ENCODE assay signal across 19 mouse cellular contexts in genomic region chr14:55819845-55820405, GRCm38 (mm10). TPM values are rescaled to one million over a fixed set of nuclear protein-coding genes. Genes with fewer than 3 reads are reported as not detected.
DNase-seq lines count a peak whose midpoint lies in the region.
"Had no signal": no experiment of that assay in that cellular context is flagged by ENCODE, and none has a peak within 500 bp of the region (broad histone marks: within the 10 kb centered on the region; RNA-seq: fewer than 3 reads in every experiment).

No protein-coding gene starts in this region.

- 0 out of 2 replicates have a peak, but pooled peaks cover 2% of the 10 kb centered on the region for H3K36me3 ChIP-seq in heart, embryonic 10.5 days
- H3K36me3 ChIP-seq: embryonic facial prominence, embryonic 12.5 days; forebrain, embryonic 15.5 days; hindbrain, embryonic 10.5 days; limb, embryonic 13.5 days; liver, embryonic 15.5 days; midbrain, embryonic 12.5 days; neural tube, embryonic 13.5 days had no signal

- 71% methylated on average over 7 of the region's 7 CpGs for WGBS in heart, embryonic 10.5 days

- no peaks in the 10 kb centered on the region for H3K27me3 ChIP-seq in heart, embryonic 10.5 days (ENCODE audit: insufficient read depth, poor library complexity, severe bottlenecking)
- H3K27me3 ChIP-seq: embryonic facial prominence, embryonic 12.5 days; forebrain, embryonic 15.5 days; limb, embryonic 13.5 days had no signal

- no peak overlapping the region for H3K4me3 ChIP-seq in heart, embryonic 10.5 days
- H3K4me3 ChIP-seq: embryonic facial prominence, embryonic 12.5 days; forebrain, embryonic 15.5 days; hindbrain, embryonic 10.5 days; limb, embryonic 13.5 days; liver, embryonic 15.5 days; midbrain, embryonic 12.5 days; neural tube, embryonic 13.5 days had no signal

- no peak overlapping the region for H3K27ac ChIP-seq in heart, embryonic 10.5 days
- H3K27ac ChIP-seq: embryonic facial prominence, embryonic 12.5 days; forebrain, embryonic 15.5 days; hindbrain, embryonic 10.5 days; limb, embryonic 13.5 days; liver, embryonic 15.5 days; midbrain, embryonic 12.5 days; neural tube, embryonic 13.5 days had no signal

- peaks cover 17% of the 10 kb centered on the region for H3K4me1 ChIP-seq in heart, embryonic 10.5 days

- peak; percentile 84 for DNase-seq in heart, adult 11 months
- DNase-seq in heart, embryonic 10.5 days (ENCODE audit: low spot score): no peak
- DNase-seq in kidney, postnatal 25 days: peak; percentile 0 to 23
- no peak for DNase-seq in kidney, adult 8-10 months
- DNase-seq in thymus, postnatal 4 days: peak; percentile 2
- DNase-seq in thymus, postnatal 25 days: no peak
- peak; percentile 10 to 46 for DNase-seq in urinary bladder, postnatal 4 days (ENCODE audit: low spot score in 2 of 2)
- DNase-seq: adrenal gland, postnatal 36 days; B cell, adult 2 months; kidney, adult 9 months; right cerebral cortex, postnatal 14 days had no signal

- no peaks in the 10 kb centered on the region for H3K9me3 ChIP-seq in heart, embryonic 10.5 days
- H3K9me3 ChIP-seq: embryonic facial prominence, embryonic 12.5 days; forebrain, embryonic 15.5 days; hindbrain, embryonic 10.5 days; limb, embryonic 13.5 days; liver, embryonic 15.5 days; midbrain, embryonic 12.5 days; neural tube, embryonic 13.5 days had no signal

RNA-seq across cellular contexts. Expression of gene Nfatc4, which starts 3.0 kb away (rescaled TPM):
- polyA plus RNA-seq in heart, embryonic 10.5 days (2016; fragmentation: Nextera tagmentation; extraction: Ambion mirVana): 15.4 and 35.8 TPM in 2 replicates
- polyA plus RNA-seq: activated CD4-positive, CD25-positive, alpha-beta regulatory T cell, adult 4 months had no signal

RNA-seq across cellular contexts. Expression of gene Ripk3, which starts 31.3 kb away (rescaled TPM):
- polyA plus RNA-seq in heart, embryonic 10.5 days (2016; fragmentation: Nextera tagmentation; extraction: Ambion mirVana): 20.0 and 32.0 TPM in 2 replicates

RNA-seq across cellular contexts. Expression of gene Nynrin, which starts 33.9 kb away (rescaled TPM):
- 27.1 and 32.7 TPM in 2 replicates for polyA plus RNA-seq in heart, embryonic 10.5 days (2016; fragmentation: Nextera tagmentation; extraction: Ambion mirVana)

RNA-seq across cellular contexts. Expression of gene Adcy4, which starts 36.0 kb away (rescaled TPM):
- 14.5 and 18.1 TPM in 2 replicates for polyA plus RNA-seq in heart, embryonic 10.5 days (2016; fragmentation: Nextera tagmentation; extraction: Ambion mirVana)

RNA-seq across cellular contexts. Expression of gene Ltb4r1, which starts 54.2 kb away (rescaled TPM):
- 0.53 and 0.79 TPM in 2 replicates for polyA plus RNA-seq in heart, embryonic 10.5 days (2016; fragmentation: Nextera tagmentation; extraction: Ambion mirVana)
- polyA plus RNA-seq: forebrain, embryonic 15.5 days had no signal

Comparison
In these comparisons a context has a peak if more than half of its experiments do, and no peak if none do; other contexts are left out.
1. DNase-seq: peak in heart, adult 11 months (single experiment), kidney, postnatal 25 days (2 of 2), thymus, postnatal 4 days (single experiment) and urinary bladder, postnatal 4 days (2 of 2); none in heart, embryonic 10.5 days (single experiment), kidney, adult 8-10 months (0 of 2) and thymus, postnatal 25 days (single experiment).